Mouse (Mus musculus): ENCODE results near the gene Pcp4.

DNA sequence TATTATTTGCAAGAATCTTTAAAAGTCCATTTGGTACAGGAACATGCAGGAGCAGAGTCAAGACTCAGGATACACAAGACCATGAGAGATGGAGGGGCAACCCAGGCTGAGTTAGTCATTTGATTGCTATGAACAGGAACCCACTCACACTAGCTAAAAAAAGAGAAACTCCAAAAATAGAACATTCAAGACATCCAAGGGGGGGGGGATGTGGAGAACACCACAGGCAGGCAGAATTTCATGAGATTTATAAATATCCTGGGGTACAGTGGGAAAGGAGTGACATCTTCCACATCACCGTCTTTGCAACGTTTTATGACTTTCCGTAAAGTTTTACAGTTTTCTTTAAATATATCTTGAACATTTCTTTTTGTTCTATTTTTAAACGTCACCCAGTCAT is 61.1 kb downstream of the Pcp4 start:
- no peak for TF ChIP-seq CTCF (IDR thresholded peaks at IDR 0.05; ENCODE audit: low read depth)
- no peak for TF ChIP-seq EP300 (optimal IDR thresholded peaks at IDR 0.05)
